Mouse (Mus musculus) left cerebral cortex, adult 2 months (tissue): Measurements from ENCODE around the gene Apold1. TPM values are rescaled to one million over a fixed set of nuclear protein-coding genes. Genes with fewer than 3 reads are reported as not detected.

Experiments used
- DNase-seq, 2 experiments: peaks; one replicate each; pipeline ENCODE4 v3.0.0; 2021 to 2022; ENCODE audit warnings: low spot score in 2 of 2, mixed read lengths in 1 of 2; ENCODE audit errors: extremely low spot score in 1 of 2
- H3K27ac ChIP-seq: fragments of 200-600 bp; 2 replicates; pipeline ENCODE4 v1.8.1; 2022
- H3K4me3 ChIP-seq: fragments of 200-600 bp; 2 replicates; pipeline ENCODE4 v1.8.1; 2022
- CTCF ChIP-seq: fragments of 200-600 bp; IDR thresholded peaks from 2 replicates; pipeline ENCODE4 v1.8.1; 2022; ENCODE audit warnings: antibody characterized with exemption, mild to moderate bottlenecking, moderate library complexity
- intact Hi-C: fragments of 180-260 bp; cut with DNase I; formaldehyde crosslinking; loops from one replicate; pipeline ENCODE4 v1.15.1; 2025
- total RNA-seq, 2 experiments: library from RNA; stranded (reverse); gene quantifications; 2 replicates each; pipeline ENCODE4 v1.2.3; 2021

Apold1 gene
- total RNA-seq, 2 experiments from 2014 or later, result 3.7 to 6.4 TPM

DNA sequence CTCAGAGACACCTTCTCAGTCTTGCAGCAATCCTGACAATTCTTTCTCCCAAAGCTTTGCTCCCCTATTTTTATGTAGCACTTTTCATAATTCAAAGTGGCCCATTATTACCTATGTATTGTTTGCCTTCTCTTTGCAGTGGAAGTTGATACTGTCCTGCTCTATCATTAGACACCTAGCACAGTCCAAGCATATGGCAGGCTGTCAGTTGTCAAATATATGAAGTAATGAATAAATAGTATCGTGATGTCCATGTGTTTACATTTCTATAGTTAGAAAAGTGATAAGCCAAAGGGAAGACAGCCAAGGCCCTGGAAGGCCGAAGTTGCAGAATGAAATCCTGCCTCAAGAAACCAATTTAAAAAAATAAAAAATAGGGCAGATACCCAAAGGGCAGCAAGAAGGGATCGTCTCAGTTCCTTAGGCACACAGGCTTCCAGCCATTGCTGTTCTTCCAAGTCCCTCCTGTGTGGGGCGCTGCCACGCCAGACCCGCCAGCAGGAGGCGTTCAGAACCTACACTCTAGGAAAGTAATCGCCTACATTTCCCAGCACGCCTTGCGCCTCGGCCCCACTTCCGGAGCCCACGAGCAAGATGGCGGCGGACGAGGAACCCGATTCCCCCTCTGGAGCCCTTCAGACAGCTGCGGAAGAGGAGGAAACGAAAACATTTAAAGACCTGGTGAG, 29.7 kb downstream of the Apold1 start, which contains the start of gene Ddx47:
Ddx47 (plus strand) TSS at position 565 of the 686 bp plus-strand sequence.
- intact Hi-C loops, result loop anchor here (1.0 to 10.0 kb wide), 3 partner anchors 28 to 1814 kb away; partner anchors contain the start of genes BC049715 and Wbp11
- DNase-seq, result peak; percentile 94 to 96
- peak within 1 kb of the TSS; percentile 83 for H3K27ac ChIP-seq
- peak; percentile 99 for TF ChIP-seq CTCF
- peak within 1 kb of the TSS; percentile 82 for H3K4me3 ChIP-seq

DNA sequence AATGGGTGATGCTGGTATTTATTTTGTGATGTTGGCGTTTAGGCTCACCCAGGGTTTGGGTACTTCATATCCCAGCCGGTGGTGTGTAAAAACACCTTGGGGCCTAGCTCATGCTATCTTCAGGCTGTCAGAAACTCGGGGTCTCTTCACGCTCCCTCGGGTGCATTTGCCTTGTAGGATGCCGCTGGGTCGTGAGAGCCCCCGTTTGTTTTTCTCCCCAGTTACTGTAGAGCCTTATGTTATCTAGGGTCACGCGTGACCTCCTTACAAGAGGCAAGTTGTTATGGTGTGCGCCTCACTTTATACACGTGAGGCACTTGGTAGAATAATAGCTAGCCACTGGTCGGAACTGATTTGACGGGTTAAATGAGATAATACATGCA, 30.2 kb downstream of the Apold1 start:
- H3K4me3 ChIP-seq, result peak overlapping the region; percentile 82
- DNase-seq, result no peak
- no peak for TF ChIP-seq CTCF
- peak overlapping the region; percentile 83 for H3K27ac ChIP-seq
- intact Hi-C loops, result loop anchor here (1.0 to 10.0 kb wide), 3 partner anchors 28 to 1813 kb away; partner anchors contain the start of genes BC049715 and Wbp11

DNA sequence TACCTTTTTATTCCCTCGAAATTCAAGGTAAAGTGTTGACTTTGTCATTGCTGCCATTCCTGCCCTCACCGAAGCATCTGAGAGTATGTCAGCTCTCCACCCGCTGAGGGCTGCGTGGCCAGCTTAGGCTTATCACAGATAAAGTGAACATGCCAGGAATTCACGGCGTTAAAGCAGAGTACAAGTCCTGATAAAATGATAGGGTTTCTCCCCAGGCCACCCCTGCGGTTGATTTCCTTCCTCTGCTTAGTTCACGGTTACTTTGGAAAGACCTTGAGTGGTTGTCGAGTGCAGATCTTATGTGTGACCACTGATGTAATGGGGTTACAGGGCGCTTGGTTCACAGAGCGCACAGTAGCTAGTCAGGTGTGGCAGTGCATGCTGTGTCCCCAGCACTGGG, 35.7 kb downstream of the Apold1 start:
- Histone ChIP-seq H3K27ac (no peak overlapping the region), H3K4me3 (no peak overlapping the region)
- TF ChIP-seq CTCF, result no peak
- no peak for DNase-seq
- intact Hi-C loops, result loop anchor here (10.0 kb wide), 1 partner anchor 1808 kb away; the partner anchor contains the start of genes BC049715 and Wbp11

DNA sequence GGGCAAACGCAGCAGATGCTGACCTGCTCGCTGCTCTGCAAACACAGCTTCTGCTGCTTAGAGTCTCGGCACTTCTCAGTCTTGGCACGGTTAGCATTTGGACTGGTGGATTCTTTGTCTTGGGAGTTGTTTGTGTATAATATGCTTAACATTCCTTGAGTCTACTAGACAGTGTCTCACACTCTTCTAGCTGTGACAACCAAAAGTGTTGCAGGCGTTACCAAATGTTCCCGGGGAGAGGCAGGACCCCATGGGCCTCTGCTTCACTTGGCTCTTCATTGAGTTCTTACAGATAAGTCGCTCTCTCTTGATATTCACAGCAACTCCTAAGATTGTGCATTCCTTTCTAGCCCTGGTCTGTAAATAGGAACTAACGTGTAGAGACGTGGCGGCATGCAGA, 38.0 kb downstream of the Apold1 start:
- H3K4me3 ChIP-seq, result no peak overlapping the region
- no peak for TF ChIP-seq CTCF
- intact Hi-C loops, result loop anchor here (10.0 kb wide), 1 partner anchor 1805 kb away; the partner anchor contains the start of genes BC049715 and Wbp11
- DNase-seq, result no peak
- no peak overlapping the region for H3K27ac ChIP-seq

DNA sequence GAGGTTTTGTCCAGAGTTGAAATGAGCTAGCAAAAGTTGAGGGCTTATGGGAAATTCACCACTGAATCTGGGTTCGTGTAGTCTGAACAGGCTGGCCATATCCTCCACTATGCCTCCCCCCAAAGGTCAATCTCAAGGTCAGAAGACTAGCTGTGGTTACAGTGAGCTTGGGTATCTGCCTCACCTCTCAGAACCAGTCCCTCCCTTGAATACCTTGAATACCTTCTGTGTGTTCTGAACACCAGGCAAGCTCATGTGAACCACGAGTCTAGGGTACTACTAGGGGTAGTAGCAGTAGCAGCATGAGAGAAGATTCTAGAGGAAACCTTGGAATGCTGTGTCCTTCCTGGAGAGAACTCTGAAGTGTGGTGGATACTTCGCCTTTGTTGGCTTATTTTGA, 40.1 kb downstream of the Apold1 start:
- intact Hi-C loops, result no loop called here
- Histone ChIP-seq H3K27ac (no peak overlapping the region), H3K4me3 (no peak overlapping the region)
- no peak for DNase-seq
- no peak for TF ChIP-seq CTCF

DNA sequence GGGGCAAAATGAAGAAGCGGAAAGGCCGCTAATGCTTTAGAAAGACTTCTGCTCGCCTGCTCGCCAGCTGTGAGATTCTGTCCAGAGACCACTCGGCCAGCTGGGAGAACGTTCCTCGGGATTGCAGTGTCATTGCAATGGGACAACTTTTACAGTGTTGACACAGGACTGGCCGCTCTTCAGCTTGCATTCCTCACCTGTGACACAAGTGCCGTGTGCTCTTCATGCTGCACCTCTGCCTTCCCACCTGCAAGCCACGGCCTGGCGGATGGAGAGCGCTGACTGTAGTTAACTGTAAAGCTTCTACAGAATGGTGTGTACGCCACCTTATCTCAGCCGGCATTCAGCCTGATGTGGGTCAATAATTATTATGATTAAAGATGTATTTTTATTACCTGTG, 41.9 kb downstream of the Apold1 start:
- no peak for DNase-seq
- intact Hi-C loops, result no loop called here
- Histone ChIP-seq H3K4me3 (no peak overlapping the region), H3K27ac (no peak overlapping the region)
- TF ChIP-seq CTCF, result no peak

DNA sequence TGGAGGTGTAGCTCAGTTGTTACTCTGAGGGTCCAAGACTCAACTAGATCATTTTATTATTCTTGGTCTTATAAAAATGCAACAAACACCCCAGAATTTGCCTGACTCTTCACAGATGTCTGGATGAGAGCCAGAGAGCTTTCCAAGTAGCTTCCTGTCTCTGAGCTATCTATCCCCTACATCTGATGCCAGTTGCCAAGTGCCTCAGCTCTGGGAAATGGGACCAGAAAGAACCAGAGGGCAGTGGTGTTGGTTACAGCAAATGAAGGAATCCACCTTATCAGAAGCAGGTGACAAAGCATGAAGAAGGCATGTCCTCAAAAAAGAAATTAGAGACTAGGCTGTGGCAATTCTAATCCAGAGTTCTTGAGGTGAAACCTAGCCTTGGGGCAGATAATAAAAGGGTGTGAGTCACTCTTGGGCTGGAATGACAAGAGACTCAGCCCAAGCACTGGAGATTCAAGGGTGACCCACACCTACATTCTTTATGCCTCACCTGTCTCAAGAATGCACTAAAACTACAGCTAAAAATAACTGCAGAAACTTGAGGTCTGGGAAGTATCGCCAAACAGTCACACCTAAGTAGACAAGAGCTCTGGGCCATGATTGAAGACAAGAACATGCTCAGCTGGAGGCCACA, 43.4 kb downstream of the Apold1 start:
- Histone ChIP-seq H3K27ac (no peak overlapping the region), H3K4me3 (no peak overlapping the region)
- DNase-seq, result no peak
- intact Hi-C loops, result loop anchor here (5.0 kb wide), 1 partner anchor 57 kb away; no protein-coding TSS in a partner anchor
- TF ChIP-seq CTCF, result no peak

DNA sequence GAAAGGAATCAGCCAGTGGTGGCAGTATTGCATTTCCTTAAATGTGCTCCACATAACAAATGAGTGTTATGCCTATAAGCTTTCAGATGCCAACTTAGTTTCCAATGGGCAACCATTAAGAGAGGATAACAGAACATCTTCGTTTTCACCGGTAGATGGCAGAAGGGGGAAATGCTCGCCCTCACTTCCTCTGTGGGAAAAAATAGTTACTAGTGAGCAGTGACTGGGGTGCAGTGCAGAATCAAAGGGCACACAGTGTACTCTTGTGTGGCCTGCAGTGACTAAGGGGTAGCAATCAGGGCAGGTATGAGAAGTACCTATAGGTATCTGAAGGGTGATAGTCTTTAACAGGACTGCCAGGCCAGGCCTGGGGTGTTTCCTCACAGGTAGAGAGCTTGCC, 44.7 kb downstream of the Apold1 start:
- peak; percentile 65 for TF ChIP-seq CTCF
- H3K4me3 ChIP-seq, result no peak overlapping the region
- H3K27ac ChIP-seq, result no peak overlapping the region
- intact Hi-C loops, result loop anchor here (2.0 to 5.0 kb wide), 2 partner anchors 56 to 119 kb away; no protein-coding TSS in a partner anchor
- peak in 1 of 2 experiments; percentile 26 for DNase-seq

DNA sequence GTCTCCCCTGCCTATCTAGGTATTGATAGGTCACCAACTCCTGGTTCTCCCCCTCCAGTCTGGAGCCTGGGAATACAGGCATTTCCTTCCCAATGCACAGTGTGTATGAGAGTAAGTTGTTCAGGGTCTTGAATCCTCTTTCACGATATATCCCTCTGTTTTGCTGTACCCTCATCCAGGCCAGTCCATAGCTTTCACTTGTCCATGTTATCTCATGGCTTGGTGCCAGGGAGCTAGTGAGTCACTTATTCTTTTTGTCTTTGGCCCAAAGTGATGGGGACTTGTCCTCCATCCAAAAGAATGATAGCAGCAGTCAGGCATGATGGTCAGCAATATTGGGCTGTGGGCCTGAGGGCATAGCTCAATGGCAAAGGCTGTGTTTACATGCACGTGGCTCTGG, 45.2 kb downstream of the Apold1 start:
- H3K27ac ChIP-seq, result no peak overlapping the region
- intact Hi-C loops, result loop anchor here (2.0 to 5.0 kb wide), 2 partner anchors 56 to 118 kb away; no protein-coding TSS in a partner anchor
- H3K4me3 ChIP-seq, result no peak overlapping the region
- no peak for DNase-seq
- no peak for TF ChIP-seq CTCF

DNA sequence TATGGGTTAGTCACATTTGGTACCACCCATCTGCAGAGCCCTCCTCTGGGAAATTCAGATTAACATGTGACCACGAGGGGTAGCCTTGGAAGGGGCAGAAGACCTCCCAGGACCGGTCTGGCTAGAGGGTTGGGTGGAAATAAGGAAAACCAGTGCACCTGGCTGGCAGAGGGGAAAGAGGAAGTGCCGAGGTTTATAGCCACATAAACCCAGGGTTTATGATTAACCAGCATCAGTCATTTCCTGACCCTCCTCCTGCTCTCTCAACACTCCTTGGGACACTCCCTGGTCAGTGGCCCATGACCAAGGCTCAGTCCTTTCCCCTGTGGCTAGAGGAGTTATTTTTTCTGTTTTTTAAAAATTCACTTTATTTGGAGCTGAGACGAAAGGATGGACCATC, 47.7 kb downstream of the Apold1 start:
- TF ChIP-seq CTCF, result no peak
- no peak overlapping the region for H3K4me3 ChIP-seq
- DNase-seq, result no peak
- intact Hi-C loops, result loop anchor here (5.0 kb wide), 1 partner anchor 53 kb away; no protein-coding TSS in a partner anchor
- H3K27ac ChIP-seq, result no peak overlapping the region

Other genes with a start within 250 kb of the Apold1 start
- 10 to 100 TPM in 1 of 2 experiments, 1 to 10 TPM in 1; 9.9 to 11.2 TPM for gene Dusp16, start 189.1 kb upstream of the Apold1 start, total RNA-seq
- gene Crebl2, start 151.6 kb upstream of the Apold1 start, total RNA-seq, result 10 to 100 TPM; 38.4 to 39.3 TPM
- 10 to 100 TPM; 22.2 to 26.9 TPM for gene Gpr19, start 83.1 kb upstream of the Apold1 start, total RNA-seq
- gene Cdkn1b, start 61.3 kb upstream of the Apold1 start, total RNA-seq, result 10 to 100 TPM; 36.8 to 42.3 TPM
- 10 to 100 TPM; 61.0 to 62.0 TPM for gene Ddx47, start 29.9 kb downstream of the Apold1 start, total RNA-seq
- gene Gprc5a, start 83.9 kb downstream of the Apold1 start, total RNA-seq, result under 1 TPM; 0.38 to 0.65 TPM
- under 1 TPM in 1 of 2 experiments, not detected in 1; 0.26 TPM for gene Gprc5d, start 136.6 kb downstream of the Apold1 start, total RNA-seq
- gene Fam234b, start 216.3 kb downstream of the Apold1 start, total RNA-seq, result 100 to 1,000 TPM; 167 to 178 TPM
- 10 to 100 TPM; 45.3 to 46.9 TPM for gene Hebp1, start 216.3 kb downstream of the Apold1 start, total RNA-seq